Mouse (Mus musculus): Measurements from ENCODE around the gene Iars2.

The Iars2 gene

DNA sequence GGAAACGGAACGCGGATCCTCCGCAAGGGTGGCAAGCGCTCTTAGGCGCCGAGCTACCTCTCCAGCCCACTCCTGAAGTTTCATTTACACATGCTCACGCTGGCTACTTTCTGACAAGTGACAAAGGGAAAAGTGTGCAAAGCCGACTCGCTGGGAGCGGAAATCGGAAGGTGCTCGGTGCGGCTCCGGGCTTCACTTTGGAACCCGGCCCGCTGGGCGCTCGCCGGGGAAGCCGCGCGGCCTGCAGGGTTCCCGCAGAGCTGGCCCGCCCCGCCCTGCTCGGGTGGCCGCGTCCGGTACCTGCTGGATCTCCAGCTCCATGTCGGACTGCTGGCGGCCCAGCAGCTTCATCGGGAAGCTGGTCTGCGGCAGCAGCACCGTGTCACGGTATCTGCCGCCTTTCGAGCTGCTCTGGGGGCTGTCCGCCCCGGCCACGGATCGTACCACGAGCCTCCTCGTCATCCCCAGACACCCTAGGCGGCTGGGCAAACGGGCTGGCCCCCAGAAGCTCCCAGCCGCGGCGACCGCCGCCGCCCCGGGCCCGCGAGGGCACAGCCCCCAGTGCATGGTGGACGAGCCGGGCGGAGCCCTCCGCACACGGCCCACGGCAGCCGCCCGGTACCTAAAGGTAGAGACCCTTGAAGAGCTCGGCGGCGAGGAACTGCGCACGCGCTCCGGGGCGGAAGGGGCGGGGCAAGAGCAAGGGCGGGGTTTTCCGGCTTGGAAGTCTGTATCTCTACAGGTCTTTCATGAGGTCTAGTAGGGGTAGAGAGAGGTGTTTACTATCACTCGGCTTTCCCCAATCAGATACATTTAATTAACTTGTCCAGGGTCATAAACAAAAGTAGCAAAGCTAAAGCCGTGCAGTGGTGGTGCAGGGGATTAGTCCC is at the start of gene Iars2:
Gene Iars2 (minus strand): TSS at position 676 of the 890 bp plus-strand sequence.
- in situ Hi-C loops (cut with MboI, MseI), result no loop called here

- in situ Hi-C loops (cut with MboI, MseI), result loop anchor here (5.0 to 10.0 kb wide), 2 partner anchors 40 to 1937 kb away; no protein-coding TSS in a partner anchor
These were observed 48.2 kb upstream of the Iars2 start for GRCm38 (mm10) chr1:185377429-185377828.

- in situ Hi-C loops (cut with MboI, MseI), result loop anchor here (5.0 to 10.0 kb wide), 2 partner anchors 41 to 1938 kb away; no protein-coding TSS in a partner anchor
These were observed 47.2 kb upstream of the Iars2 start for GRCm38 (mm10) chr1:185376390-185376789.

DNA sequence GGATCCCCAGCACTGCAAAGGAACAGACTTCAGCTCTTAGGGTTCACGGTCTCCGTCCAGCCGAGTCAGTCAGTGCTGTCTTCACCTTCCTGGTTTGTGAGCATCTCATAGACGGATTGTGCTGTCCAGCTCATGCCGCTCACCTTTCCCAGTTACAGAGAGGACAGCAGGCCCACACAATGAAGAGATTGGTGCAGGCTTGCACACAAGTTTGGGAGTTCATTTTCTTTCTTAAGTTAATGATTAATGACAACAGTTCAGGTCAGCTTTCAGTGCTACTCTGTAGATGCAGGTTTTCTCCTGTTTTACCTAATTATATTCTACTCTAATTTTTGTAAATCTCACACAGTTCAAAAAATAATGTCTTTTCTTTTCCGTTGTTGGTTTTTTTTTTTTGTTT is 40.8 kb upstream of the Iars2 start:
- in situ Hi-C loops (cut with MboI, MseI), result loop anchor here (5.0 to 10.0 kb wide), 2 partner anchors 38 to 1945 kb away; partner anchors contain the start of gene Bpnt1

GRCm38 (mm10) chr1:185367383-185367782 is 38.2 kb upstream of the Iars2 start:
- in situ Hi-C loops (cut with MboI, MseI), result loop anchor here (5.0 kb wide), 1 partner anchor 35 kb away; the partner anchor contains the start of gene Bpnt1

- in situ Hi-C loops (cut with MboI, MseI), result no loop called here
These were observed 35.0 kb upstream of the Iars2 start for GRCm38 (mm10) chr1:185364183-185364540.

GRCm38 (mm10) chr1:185363526-185364182 is 34.5 kb upstream of the Iars2 start:
- in situ Hi-C loops (cut with MboI, MseI), result no loop called here

- in situ Hi-C loops (cut with MboI, MseI), result no loop called here
These were observed 33.7 kb upstream of the Iars2 start, which contains the start of gene Eprs for GRCm38 (mm10) chr1:185362677-185363520. TSS of gene Eprs (plus strand) at chr1:185363044.

GRCm38 (mm10) chr1:185358211-185358610 is 29.0 kb upstream of the Iars2 start:
- in situ Hi-C loops (cut with MboI, MseI), result no loop called here

- in situ Hi-C loops (cut with MboI, MseI), result no loop called here
These were observed 27.1 kb upstream of the Iars2 start for GRCm38 (mm10) chr1:185356246-185356645.

DNA sequence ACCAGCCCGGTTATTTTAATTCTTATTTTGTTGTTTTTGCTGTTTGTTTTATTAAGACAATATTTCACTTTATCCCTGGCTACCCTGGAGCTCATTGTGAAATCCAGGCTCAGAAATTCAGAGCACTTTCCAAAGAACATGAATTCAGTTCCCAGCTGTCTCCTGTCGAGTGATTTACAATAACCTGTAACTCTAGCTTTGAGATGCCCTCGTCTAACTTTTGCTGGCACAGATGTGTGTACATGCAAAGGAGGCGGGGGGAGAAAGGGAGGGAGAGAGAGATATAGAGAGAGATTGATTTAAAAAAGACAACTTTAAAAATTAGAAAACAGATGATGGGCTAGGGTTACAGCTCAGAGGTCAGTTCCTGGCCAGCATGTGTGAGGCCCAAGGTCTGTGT is 25.5 kb upstream of the Iars2 start:
- in situ Hi-C loops (cut with MboI, MseI), result no loop called here

DNA sequence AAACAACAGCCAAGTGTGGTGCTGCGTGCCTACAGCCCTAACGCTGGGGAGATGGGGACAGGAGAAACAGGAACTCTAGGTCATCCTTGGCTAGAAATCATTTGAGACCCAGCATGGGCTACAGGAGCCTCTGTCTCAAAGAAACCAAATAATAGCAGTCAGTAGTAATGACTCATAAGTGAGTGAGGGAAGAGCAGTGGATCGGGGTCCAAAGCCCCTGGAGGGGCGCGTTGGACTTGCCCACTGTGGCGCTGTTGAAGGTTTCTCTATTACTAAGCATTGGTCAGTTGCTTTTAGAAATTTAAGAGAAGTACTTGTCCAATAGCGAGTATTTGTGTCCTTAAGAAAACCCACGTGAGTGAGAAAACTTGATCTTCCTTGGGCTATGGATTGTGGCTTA is 24.2 kb upstream of the Iars2 start:
- in situ Hi-C loops (cut with MboI, MseI), result no loop called here

- in situ Hi-C loops (cut with MboI, MseI), result no loop called here
These were observed 23.0 kb upstream of the Iars2 start for GRCm38 (mm10) chr1:185352151-185352550.

- in situ Hi-C loops (cut with MboI, MseI), result no loop called here
These were observed 21.4 kb upstream of the Iars2 start for GRCm38 (mm10) chr1:185350611-185351010.

GRCm38 (mm10) chr1:185349741-185350140 is 20.5 kb upstream of the Iars2 start:
- in situ Hi-C loops (cut with MboI, MseI), result no loop called here

- in situ Hi-C loops (cut with MboI, MseI), result no loop called here
These were observed 17.0 kb upstream of the Iars2 start for GRCm38 (mm10) chr1:185346188-185346587.

DNA sequence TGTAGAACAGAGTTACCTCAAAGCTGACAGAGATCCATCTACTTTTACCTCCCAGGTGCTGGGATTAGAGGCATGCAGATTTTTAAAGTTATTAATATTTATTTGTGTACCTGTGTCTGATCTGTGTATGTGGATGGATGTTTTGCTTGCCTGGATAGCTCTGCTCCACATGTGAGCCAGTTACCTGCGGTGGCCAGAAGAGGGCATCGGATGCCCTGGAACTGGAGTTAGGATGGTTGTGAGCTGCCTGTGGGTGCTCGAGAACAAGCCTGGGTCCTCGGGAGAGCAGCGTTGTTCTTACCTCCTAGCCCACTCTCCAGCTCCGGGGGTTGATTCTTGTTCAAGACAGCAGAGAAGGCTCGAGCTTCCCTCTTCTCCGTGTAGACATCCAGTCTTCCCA is 14.2 kb upstream of the Iars2 start:
- in situ Hi-C loops (cut with MboI, MseI), result no loop called here

GRCm38 (mm10) chr1:185342441-185342840 is 13.2 kb upstream of the Iars2 start:
- in situ Hi-C loops (cut with MboI, MseI), result no loop called here

DNA sequence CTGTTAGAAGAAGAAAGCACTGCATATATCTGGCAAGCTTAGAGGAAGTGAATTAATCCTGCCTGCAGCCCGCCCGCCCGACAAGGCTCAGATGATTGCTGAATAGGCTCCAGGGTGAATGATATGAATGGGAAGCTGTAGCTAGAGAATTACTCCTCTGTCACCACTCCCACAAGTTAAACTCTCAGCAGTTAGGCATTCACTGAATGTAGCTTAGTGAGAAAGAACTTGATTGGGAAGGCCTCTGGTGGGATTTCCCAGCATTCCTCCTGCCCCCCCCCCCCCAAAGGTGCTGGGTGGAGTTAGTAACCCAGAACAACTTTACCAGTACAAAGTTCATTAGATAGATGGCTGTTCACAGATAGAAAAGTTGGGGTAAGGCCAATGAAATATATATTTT is 7.3 kb upstream of the Iars2 start:
- in situ Hi-C loops (cut with MboI, MseI), result no loop called here

DNA sequence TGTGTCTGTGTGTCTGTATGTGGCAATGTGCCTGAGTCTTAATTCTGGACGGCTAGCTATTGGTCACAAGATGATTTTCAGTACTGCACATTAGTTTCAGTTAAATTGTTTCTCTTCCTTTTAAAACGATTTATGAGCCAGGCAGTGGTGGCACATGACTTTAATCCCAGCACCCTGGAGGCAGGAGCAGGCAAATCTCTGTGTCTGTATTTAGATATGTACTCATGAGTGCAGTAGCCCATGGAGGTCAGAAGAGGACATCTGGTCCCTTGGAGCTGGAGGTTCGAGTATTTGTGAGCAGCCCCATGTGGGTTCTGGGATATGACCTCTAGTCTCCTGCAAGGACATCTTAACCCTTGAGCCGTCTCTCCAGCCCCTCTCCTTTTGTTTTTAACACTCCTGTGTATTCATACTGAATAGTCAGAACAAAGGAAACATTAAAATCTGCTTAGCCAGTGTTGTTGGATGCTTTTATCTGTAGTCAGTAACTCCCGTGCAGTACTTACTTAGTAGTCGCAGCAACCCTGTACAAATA is 6.1 kb upstream of the Iars2 start:
- in situ Hi-C loops (cut with MboI, MseI), result no loop called here

DNA sequence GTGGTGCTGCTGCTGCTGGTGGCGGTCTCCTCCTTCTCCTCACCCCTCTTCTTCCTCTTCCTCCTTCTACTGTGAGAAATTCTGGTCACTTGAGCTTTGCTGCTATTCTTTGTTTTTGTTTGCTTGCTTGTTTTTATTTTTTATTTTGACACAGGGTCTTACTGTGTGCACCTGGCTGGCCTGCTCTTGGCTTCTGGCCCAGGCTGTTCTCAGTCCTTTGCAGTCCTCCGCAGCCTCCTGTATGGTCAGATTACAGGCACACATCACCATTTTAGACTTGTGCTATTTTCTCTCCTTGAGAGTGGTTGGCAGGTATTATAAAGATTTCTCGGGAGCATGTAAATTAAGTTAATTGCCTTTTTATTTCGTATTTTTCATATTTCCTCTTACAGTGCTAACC is 4.9 kb upstream of the Iars2 start:
- in situ Hi-C loops (cut with MboI, MseI), result loop anchor here (5.0 kb wide), 1 partner anchor 33 kb away; no protein-coding TSS in a partner anchor
